Mouse (Mus musculus): ENCODE results near the gene Casz1. TPM values are rescaled to one million over a fixed set of nuclear protein-coding genes. Genes with fewer than 3 reads are reported as not detected.
A peak's percentile ranks its signal among the peaks of the same experiment; 100 is the strongest.

Casz1 gene
- polyA plus RNA-seq, 1 experiment from 2014 or later, result 9.4 TPM

DNA sequence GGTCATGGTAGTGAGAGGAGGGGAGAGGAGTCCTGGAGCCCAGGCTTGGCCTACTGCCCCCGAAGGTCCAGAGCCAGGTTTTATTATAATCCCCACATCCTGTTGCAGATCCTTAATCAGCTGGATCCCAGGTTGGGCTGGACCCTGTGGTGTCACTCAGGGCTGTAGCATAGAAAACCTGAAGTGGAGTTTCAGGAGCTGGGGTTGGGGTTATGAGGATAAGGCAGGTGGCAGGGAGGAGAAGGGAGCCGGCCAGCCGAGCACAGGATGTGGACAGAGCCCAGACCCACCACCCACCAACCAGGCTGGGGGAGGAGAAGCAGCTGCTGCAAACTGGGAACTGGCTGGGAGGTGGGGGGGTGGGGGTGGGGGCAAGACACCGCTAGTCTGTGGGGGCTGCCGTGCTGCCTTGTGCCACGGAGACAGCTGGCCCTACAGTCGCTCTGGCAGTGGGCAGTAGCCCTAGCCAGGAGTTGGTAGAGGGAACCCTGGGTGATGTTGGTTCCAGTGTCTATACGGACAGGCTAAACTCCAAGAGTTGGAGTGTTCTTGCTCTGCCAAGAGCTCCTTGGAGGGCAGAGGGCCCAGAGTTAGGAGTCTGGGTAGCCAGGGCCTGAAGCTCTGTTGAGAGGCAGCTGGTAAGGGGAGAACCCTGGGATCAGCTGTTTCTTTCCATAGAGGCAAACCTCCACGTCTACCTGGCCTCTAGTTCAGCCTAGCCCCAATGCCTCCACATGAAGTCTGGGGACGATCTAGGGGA, 110.8 kb downstream of the Casz1 start:
- no peaks in the 10 kb centered on the region for H3K36me3 ChIP-seq (ENCODE audit: control insufficient read depth, insufficient read depth, low read length)
- ATAC-seq (ENCODE audit: low FRiP score, low TSS enrichment), result peak; percentile 77
- H3K9me3 ChIP-seq (ENCODE audit: control insufficient read depth, low read length), result no peaks in the 10 kb centered on the region
- H3K4me3 ChIP-seq (ENCODE audit: low read depth, low read length), result no peak overlapping the region
- 36% methylated on average over 10 of the region's 10 CpGs for WGBS
- peaks cover 9% of the 10 kb centered on the region for H3K4me1 ChIP-seq (replicated peaks; ENCODE audit: control insufficient read depth, insufficient read depth)
- 0 out of 2 replicates have a peak overlapping the region, but pooled peaks have one; percentile 18 for H3K9ac ChIP-seq (ENCODE audit: low read length)
- H3K27ac ChIP-seq (replicated peaks), result no peak overlapping the region
- TF ChIP-seq CTCF (IDR thresholded peaks at IDR 0.05; ENCODE audit: low read depth) (no peak), EP300 (optimal IDR thresholded peaks at IDR 0.05) (no peak)
- H3K27me3 ChIP-seq (ENCODE audit: control insufficient read depth, insufficient read depth, low read length), result no peaks in the 10 kb centered on the region
- H3K4me2 ChIP-seq (replicated peaks; ENCODE audit: low read depth), result no peak overlapping the region
- peak; percentile 83 for DNase-seq (ENCODE audit: low spot score)

DNA sequence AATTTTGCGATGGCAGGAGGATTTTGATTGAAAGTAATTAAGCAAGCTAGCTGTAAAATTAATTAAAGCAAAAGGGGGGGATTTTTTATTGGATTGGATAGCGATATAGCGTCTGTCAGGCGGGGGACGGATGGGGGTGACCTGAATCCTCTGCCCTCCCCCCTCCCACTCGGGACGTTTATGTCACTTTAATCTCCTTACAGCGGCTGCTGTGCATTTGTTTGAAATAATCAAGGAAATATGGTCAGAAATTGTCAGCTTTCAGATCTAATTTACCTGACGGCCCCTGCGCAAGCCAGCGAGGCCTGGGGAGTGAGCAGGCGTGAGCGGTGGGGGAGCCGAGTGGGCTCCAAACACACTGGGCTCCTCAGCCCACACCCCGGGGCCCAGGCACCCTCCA, 111.6 kb downstream of the Casz1 start:
- Histone ChIP-seq H3K4me1 (replicated peaks; ENCODE audit: control insufficient read depth, insufficient read depth) (peaks cover 9% of the 10 kb centered on the region; the same call in 1 of the 2 replicates), H3K9ac (ENCODE audit: low read length) (no peak overlapping the region), H3K4me2 (replicated peaks; ENCODE audit: low read depth) (no peak overlapping the region), H3K27ac (replicated peaks) (no peak overlapping the region), H3K27me3 (ENCODE audit: control insufficient read depth, insufficient read depth, low read length) (no peaks in the 10 kb centered on the region), H3K4me3 (ENCODE audit: low read depth, low read length) (no peak overlapping the region), H3K36me3 (ENCODE audit: control insufficient read depth, insufficient read depth, low read length) (no peaks in the 10 kb centered on the region), H3K9me3 (ENCODE audit: control insufficient read depth, low read length) (no peaks in the 10 kb centered on the region)
- WGBS, result 79% methylated on average over 13 of the region's 15 CpGs
- no peak for ATAC-seq (ENCODE audit: low FRiP score, low TSS enrichment)
- TF ChIP-seq CTCF (IDR thresholded peaks at IDR 0.05; ENCODE audit: low read depth) (no peak), EP300 (optimal IDR thresholded peaks at IDR 0.05) (no peak)
- no peak for DNase-seq (ENCODE audit: low spot score)

DNA sequence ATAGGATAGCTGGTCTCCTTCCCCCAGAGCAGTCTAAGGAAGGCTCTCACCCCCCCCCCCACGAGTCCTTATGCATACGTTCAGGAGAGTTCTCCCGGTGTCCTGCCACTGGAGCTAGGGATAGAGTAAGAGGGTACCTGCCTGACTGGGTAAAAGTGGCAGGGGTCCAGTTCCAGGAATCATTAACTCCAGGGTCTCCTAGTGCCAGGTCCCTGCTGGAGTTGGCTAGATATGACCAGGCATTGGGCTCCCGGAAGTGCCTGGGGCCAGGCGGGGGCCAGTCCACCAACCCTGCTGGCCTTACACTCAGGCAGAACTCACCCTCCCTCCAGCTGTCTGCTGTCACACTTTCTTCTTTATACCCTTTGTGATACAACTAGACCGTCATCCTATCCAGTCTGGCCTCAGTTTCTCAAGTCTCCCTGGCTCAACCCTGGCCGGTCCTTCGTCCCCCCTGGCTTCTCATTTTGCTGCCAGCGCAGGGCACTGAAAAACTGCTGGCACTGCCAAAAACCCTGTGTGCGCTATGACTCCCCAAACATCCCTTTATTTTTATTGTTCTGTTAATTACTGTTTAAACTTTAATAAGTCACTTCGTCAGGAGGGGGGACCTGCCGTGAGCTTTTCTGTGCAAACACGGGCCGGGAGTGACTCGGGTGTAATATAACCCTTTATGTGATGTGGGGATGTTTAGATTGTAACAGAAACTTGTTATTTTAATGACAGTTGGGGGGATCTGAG, 114.6 kb downstream of the Casz1 start:
- Histone ChIP-seq H3K4me3 (ENCODE audit: low read depth, low read length) (no peak overlapping the region), H3K36me3 (ENCODE audit: control insufficient read depth, insufficient read depth, low read length) (no peaks in the 10 kb centered on the region), H3K27ac (replicated peaks) (no peak overlapping the region), H3K4me1 (replicated peaks; ENCODE audit: control insufficient read depth, insufficient read depth) (peaks cover 9% of the 10 kb centered on the region), H3K9ac (ENCODE audit: low read length) (0 out of 2 replicates have a peak overlapping the region, but pooled peaks have one; percentile 38), H3K4me2 (replicated peaks; ENCODE audit: low read depth) (no peak overlapping the region), H3K27me3 (ENCODE audit: control insufficient read depth, insufficient read depth, low read length) (no peaks in the 10 kb centered on the region), H3K9me3 (ENCODE audit: control insufficient read depth, low read length) (no peaks in the 10 kb centered on the region)
- no peak for TF ChIP-seq EP300 (optimal IDR thresholded peaks at IDR 0.05)
- no peak for TF ChIP-seq CTCF (IDR thresholded peaks at IDR 0.05; ENCODE audit: low read depth)
- no peak for DNase-seq (ENCODE audit: low spot score)
- ATAC-seq (ENCODE audit: low FRiP score, low TSS enrichment), result no peak
- 52% methylated on average over 15 of the region's 15 CpGs for WGBS

DNA sequence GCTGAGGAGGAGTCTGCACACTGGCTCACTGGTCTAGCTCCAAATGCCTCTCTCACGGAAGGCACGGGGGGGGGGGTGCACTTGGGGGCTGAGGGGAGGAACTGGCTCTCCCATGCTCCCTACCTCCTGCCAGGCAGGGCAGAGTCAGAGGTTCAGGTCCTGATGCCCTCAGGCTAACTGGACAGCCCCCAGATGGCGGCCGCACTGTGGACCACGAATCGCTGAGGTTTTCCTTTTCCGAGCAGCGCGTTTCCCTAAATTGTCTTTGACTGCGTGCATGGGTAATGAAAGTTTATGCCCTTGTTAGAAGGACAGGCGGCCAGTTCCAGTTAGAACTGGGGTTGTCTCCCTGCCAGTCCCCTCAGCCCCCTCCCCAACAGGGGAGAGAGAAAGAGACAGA, 116.4 kb downstream of the Casz1 start:
- TF ChIP-seq EP300 (optimal IDR thresholded peaks at IDR 0.05) (no peak), CTCF (IDR thresholded peaks at IDR 0.05; ENCODE audit: low read depth) (no peak)
- ATAC-seq (ENCODE audit: low FRiP score, low TSS enrichment) (no peak), DNase-seq (ENCODE audit: low spot score) (no peak)
- H3K9me3 ChIP-seq (ENCODE audit: control insufficient read depth, low read length), result no peaks in the 10 kb centered on the region
- H3K27me3 ChIP-seq (ENCODE audit: control insufficient read depth, insufficient read depth, low read length), result no peaks in the 10 kb centered on the region
- H3K9ac ChIP-seq (ENCODE audit: low read length), result no peak overlapping the region
- H3K4me1 ChIP-seq (replicated peaks; ENCODE audit: control insufficient read depth, insufficient read depth), result peaks cover 6% of the 10 kb centered on the region
- no peak overlapping the region for H3K4me2 ChIP-seq (replicated peaks; ENCODE audit: low read depth)
- WGBS, result 65% methylated on average over 11 of the region's 11 CpGs
- H3K4me3 ChIP-seq (ENCODE audit: low read depth, low read length), result no peak overlapping the region
- no peak overlapping the region for H3K27ac ChIP-seq (replicated peaks)
- no peaks in the 10 kb centered on the region for H3K36me3 ChIP-seq (ENCODE audit: control insufficient read depth, insufficient read depth, low read length)

DNA sequence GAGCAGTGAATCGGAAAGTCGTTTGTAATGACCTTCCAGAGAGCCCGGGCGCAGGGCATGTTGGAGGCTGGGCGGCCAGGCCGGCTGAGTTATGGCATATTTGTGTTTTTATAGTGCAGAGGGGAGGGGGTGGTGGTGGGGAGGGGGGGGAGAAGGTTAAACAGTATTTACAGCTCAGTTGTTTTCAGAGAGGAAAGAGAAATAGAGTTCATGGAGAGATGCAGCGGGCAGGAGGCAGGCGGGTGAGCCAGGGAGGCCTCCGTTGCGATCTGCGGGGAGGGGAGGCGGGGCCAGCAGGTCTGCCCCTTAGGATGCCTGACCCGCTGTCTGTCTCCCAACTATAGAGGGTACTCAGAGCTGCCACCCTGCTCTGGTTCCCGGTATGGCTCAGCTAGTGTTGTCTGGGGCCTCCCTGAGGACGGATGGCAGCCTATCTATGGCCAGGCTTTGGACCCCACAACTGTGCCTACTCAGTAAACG, 118.0 kb downstream of the Casz1 start:
- TF ChIP-seq EP300 (optimal IDR thresholded peaks at IDR 0.05) (no peak), CTCF (IDR thresholded peaks at IDR 0.05; ENCODE audit: low read depth) (no peak)
- Histone ChIP-seq H3K4me1 (replicated peaks; ENCODE audit: control insufficient read depth, insufficient read depth) (peaks cover 12% of the 10 kb centered on the region), H3K4me3 (ENCODE audit: low read depth, low read length) (no peak overlapping the region), H3K9me3 (ENCODE audit: control insufficient read depth, low read length) (no peaks in the 10 kb centered on the region), H3K27ac (replicated peaks) (peak overlapping the region; percentile 14; the same call in 1 of the 2 replicates), H3K9ac (ENCODE audit: low read length) (no peak overlapping the region), H3K27me3 (ENCODE audit: control insufficient read depth, insufficient read depth, low read length) (no peaks in the 10 kb centered on the region), H3K4me2 (replicated peaks; ENCODE audit: low read depth) (no peak overlapping the region), H3K36me3 (ENCODE audit: control insufficient read depth, insufficient read depth, low read length) (no peaks in the 10 kb centered on the region)
- ATAC-seq (ENCODE audit: low FRiP score, low TSS enrichment) (no peak), DNase-seq (ENCODE audit: low spot score) (peak; percentile 38)
- 36% methylated on average over 15 of the region's 16 CpGs for WGBS
